27 mouse cellular contexts compared by ENCODE assay signal in genomic region chr19:53064972-53065361, GRCm38 (mm10). TPM values are rescaled to one million over a fixed set of nuclear protein-coding genes. Genes with fewer than 3 reads are reported as not detected.
A peak's percentile ranks its signal among the peaks of the same experiment; 100 is the strongest.
DNase-seq lines count a peak whose midpoint lies in the region; ATAC-seq and TF ChIP-seq lines count a peak whose summit lies in the region.
"Had no signal": no experiment of that assay in that cellular context is flagged by ENCODE, and none has a peak within 500 bp of the region (broad histone marks: within the 10 kb centered on the region; RNA-seq: fewer than 3 reads in every experiment).

No protein-coding gene starts in this region.

- H3K4me3 ChIP-seq in stomach, embryonic 14.5 days (ENCODE audit: low read depth, low read length) = no peak overlapping the region
- H3K4me3 ChIP-seq in stomach, postnatal 0 days (ENCODE audit: low read depth, low read length) = no peak overlapping the region
- H3K4me3 ChIP-seq in limb, embryonic 12.5 days (replicated peaks) = no peak overlapping the region
- H3K4me3 ChIP-seq in stomach, embryonic 16.5 days (replicated peaks; ENCODE audit: low read length) = no peak overlapping the region
- no peak overlapping the region for H3K4me3 ChIP-seq in liver, embryonic 12.5 days
- H3K4me3 ChIP-seq: erythroblast, embryonic 14.5 days; forebrain, embryonic 13.5 days; hindbrain, embryonic 10.5 days; neural tube, embryonic 12.5 days had no signal

- peak; percentile 73 for DNase-seq in heart, adult 11 months
- no peak for DNase-seq in heart, postnatal 4 days
- DNase-seq in stomach, postnatal 0 days (ENCODE audit: low spot score) = no peak
- DNase-seq in cerebellum, postnatal 10 days = no peak
- DNase-seq: adrenal gland, adult 2 months; cerebellum, adult 11-12 months; cerebellum, postnatal 14 days; kidney, adult 11 months; left cerebral cortex, postnatal 4 days; lung, postnatal 14 days; midbrain, embryonic 14.5 days; right cerebral cortex, postnatal 14 days; spleen, adult 18-20 months had no signal

- H3K9me3 ChIP-seq in stomach, embryonic 14.5 days (ENCODE audit: control insufficient read depth, low read depth, low read length) = no peaks in the 10 kb centered on the region
- H3K9me3 ChIP-seq in stomach, postnatal 0 days (ENCODE audit: control insufficient read depth, low read length) = no peaks in the 10 kb centered on the region
- H3K9me3 ChIP-seq in limb, embryonic 12.5 days = no peaks in the 10 kb centered on the region
- H3K9me3 ChIP-seq in stomach, embryonic 16.5 days (replicated peaks; ENCODE audit: control insufficient read depth, low read length) = no peaks in the 10 kb centered on the region
- no peaks in the 10 kb centered on the region for H3K9me3 ChIP-seq in liver, embryonic 12.5 days (replicated peaks)
- H3K9me3 ChIP-seq: forebrain, embryonic 13.5 days; G1E; hindbrain, embryonic 10.5 days; neural tube, embryonic 12.5 days had no signal

- ATAC-seq in stomach, embryonic 14.5 days (ENCODE audit: insufficient number of reproducible peaks, insufficient read depth, low FRiP score, low read depth) = no peak
- no peak for ATAC-seq in stomach, postnatal 0 days (ENCODE audit: low FRiP score, low TSS enrichment)
- peak; percentile 33; the same call in 1 of the 2 replicates for ATAC-seq in limb, embryonic 12.5 days (ENCODE audit: insufficient number of reproducible peaks, insufficient read depth, low FRiP score, low TSS enrichment, low read depth)
- no peak for ATAC-seq in stomach, embryonic 16.5 days (ENCODE audit: insufficient read depth, low FRiP score)
- no peak for ATAC-seq in liver, embryonic 12.5 days
- ATAC-seq: CD4-positive, CD25-positive, alpha-beta regulatory T cell, adult 4 months; forebrain, embryonic 13.5 days; hindbrain, embryonic 16.5 days; Patski had no signal

- 0 out of 2 replicates have a peak, but pooled peaks cover 12% of the 10 kb centered on the region for H3K4me1 ChIP-seq in stomach, embryonic 14.5 days (ENCODE audit: control insufficient read depth, insufficient read depth, low read length)
- H3K4me1 ChIP-seq in stomach, postnatal 0 days (replicated peaks; ENCODE audit: control insufficient read depth, insufficient read depth) = peaks cover 3% of the 10 kb centered on the region; the same call in 1 of the 2 replicates
- peaks cover 28% of the 10 kb centered on the region for H3K4me1 ChIP-seq in limb, embryonic 12.5 days (replicated peaks)
- peaks cover 8% of the 10 kb centered on the region; the same call in 1 of the 2 replicates for H3K4me1 ChIP-seq in stomach, embryonic 16.5 days (ENCODE audit: control insufficient read depth, insufficient read depth, low read length)
- H3K4me1 ChIP-seq in liver, embryonic 12.5 days = peaks cover 11% of the 10 kb centered on the region
- H3K4me1 ChIP-seq: forebrain, embryonic 13.5 days; neural tube, embryonic 12.5 days had no signal

- peak overlapping the region; percentile 34; the same call in 1 of the 2 replicates for H3K27ac ChIP-seq in stomach, embryonic 14.5 days (ENCODE audit: low read length)
- no peak overlapping the region for H3K27ac ChIP-seq in stomach, postnatal 0 days (replicated peaks)
- H3K27ac ChIP-seq in limb, embryonic 12.5 days = 0 out of 2 replicates have a peak overlapping the region, but pooled peaks have one; percentile 32
- H3K27ac ChIP-seq in stomach, embryonic 16.5 days (ENCODE audit: low read length) = peak overlapping the region; percentile 19
- H3K27ac ChIP-seq in liver, embryonic 12.5 days = no peak overlapping the region
- H3K27ac ChIP-seq: forebrain, embryonic 13.5 days; kidney, postnatal 0 days; neural tube, embryonic 12.5 days had no signal

- H3K9ac ChIP-seq in stomach, embryonic 14.5 days (replicated peaks; ENCODE audit: low read depth, low read length) = no peak overlapping the region
- no peak overlapping the region for H3K9ac ChIP-seq in stomach, postnatal 0 days (ENCODE audit: low read length)
- no peak overlapping the region for H3K9ac ChIP-seq in limb, embryonic 12.5 days (replicated peaks)
- H3K9ac ChIP-seq in stomach, embryonic 16.5 days (ENCODE audit: low read length) = no peak overlapping the region
- no peak overlapping the region for H3K9ac ChIP-seq in liver, embryonic 12.5 days
- H3K9ac ChIP-seq: forebrain, embryonic 13.5 days; neural tube, embryonic 12.5 days had no signal

- no peak for TF ChIP-seq EP300 in stomach, postnatal 0 days (optimal IDR thresholded peaks at IDR 0.05)

- 34% methylated on average over 8 of the region's 8 CpGs for WGBS in stomach, embryonic 14.5 days
- WGBS in stomach, postnatal 0 days = 45% methylated on average over 8 of the region's 8 CpGs
- 27% methylated on average over 8 of the region's 8 CpGs for WGBS in limb, embryonic 12.5 days
- 40% methylated on average over 8 of the region's 8 CpGs for WGBS in stomach, embryonic 16.5 days
- WGBS in liver, embryonic 12.5 days (ENCODE audit: insufficient replicate concordance) = 63% methylated on average over 8 of the region's 8 CpGs

- H3K4me2 ChIP-seq in stomach, embryonic 14.5 days (replicated peaks; ENCODE audit: low read depth, low read length) = no peak overlapping the region
- no peak overlapping the region for H3K4me2 ChIP-seq in stomach, postnatal 0 days (replicated peaks; ENCODE audit: low read depth)
- H3K4me2 ChIP-seq in limb, embryonic 12.5 days = no peak overlapping the region
- H3K4me2 ChIP-seq in stomach, embryonic 16.5 days (ENCODE audit: low read depth, low read length) = no peak overlapping the region
- H3K4me2 ChIP-seq in liver, embryonic 12.5 days = no peak overlapping the region
- H3K4me2 ChIP-seq: forebrain, embryonic 13.5 days; heart, embryonic 11.5 days; neural tube, embryonic 12.5 days had no signal

- no peaks in the 10 kb centered on the region for H3K36me3 ChIP-seq in stomach, embryonic 14.5 days (ENCODE audit: control insufficient read depth, insufficient read depth, low read length)
- H3K36me3 ChIP-seq in stomach, postnatal 0 days (ENCODE audit: control insufficient read depth, insufficient read depth, low read length) = no peaks in the 10 kb centered on the region
- no peaks in the 10 kb centered on the region for H3K36me3 ChIP-seq in limb, embryonic 12.5 days
- no peaks in the 10 kb centered on the region for H3K36me3 ChIP-seq in stomach, embryonic 16.5 days (ENCODE audit: control insufficient read depth, insufficient read depth, low read length)
- no peaks in the 10 kb centered on the region for H3K36me3 ChIP-seq in liver, embryonic 12.5 days
- H3K36me3 ChIP-seq: G1E; hindbrain, embryonic 10.5 days; neural tube, embryonic 12.5 days had no signal

- no peak for TF ChIP-seq CTCF in stomach, postnatal 0 days (IDR thresholded peaks at IDR 0.05; ENCODE audit: low read depth)

- no peaks in the 10 kb centered on the region for H3K27me3 ChIP-seq in stomach, embryonic 14.5 days (ENCODE audit: control insufficient read depth, insufficient read depth, low read length)
- no peaks in the 10 kb centered on the region for H3K27me3 ChIP-seq in stomach, postnatal 0 days (ENCODE audit: control insufficient read depth, insufficient read depth, low read length)
- no peaks in the 10 kb centered on the region for H3K27me3 ChIP-seq in limb, embryonic 12.5 days
- no peaks in the 10 kb centered on the region for H3K27me3 ChIP-seq in stomach, embryonic 16.5 days (ENCODE audit: control insufficient read depth, insufficient read depth, low read length)
- H3K27me3 ChIP-seq in liver, embryonic 12.5 days (replicated peaks) = no peaks in the 10 kb centered on the region
- H3K27me3 ChIP-seq: forebrain, embryonic 13.5 days; neural tube, embryonic 12.5 days; Patski had no signal

RNA-seq across cellular contexts. Expression of gene Xpnpep1, which starts 25.0 kb away (rescaled TPM):
- 100 to 1,000 TPM; 156 to 158 TPM for total RNA-seq in heart, postnatal 4 days (2021)
- polyA plus RNA-seq in stomach, embryonic 14.5 days (2014; fragmentation: Nextera tagmentation; extraction: Ambion mirVana) = 157 TPM in 2 replicates
- polyA plus RNA-seq in stomach, postnatal 0 days (2015; fragmentation: Nextera tagmentation; extraction: Ambion mirVana) = 106 and 111 TPM in 2 replicates
- 146 and 150 TPM in 2 replicates for polyA plus RNA-seq in limb, embryonic 12.5 days (2016; fragmentation: Nextera tagmentation; extraction: Ambion mirVana)
- 157 and 160 TPM in 2 replicates for polyA plus RNA-seq in stomach, embryonic 16.5 days (2015; fragmentation: Nextera tagmentation; extraction: Ambion mirVana)
- 124 and 133 TPM in 2 replicates for polyA plus RNA-seq in liver, embryonic 12.5 days (2016; fragmentation: Nextera tagmentation; extraction: Ambion mirVana)

Comparison
In these comparisons a context has a peak if more than half of its experiments do, and no peak if none do; other contexts are left out.
1. H3K27ac ChIP-seq: peak in stomach, embryonic 14.5 days (single experiment), limb, embryonic 12.5 days (single experiment) and stomach, embryonic 16.5 days (single experiment); none in stomach, postnatal 0 days (single experiment) and liver, embryonic 12.5 days (single experiment).